Mouse (Mus musculus) large intestine, adult 2 months (tissue): ENCODE data around the gene Fermt3. TPM values are rescaled to one million over a fixed set of nuclear protein-coding genes. Genes with fewer than 3 reads are reported as not detected.
"Not testable (repeated sequence)": the region's sequence is repeated elsewhere in the genome, so short reads cannot be mapped to it uniquely, and the experiment has no call there.

Source experiments
- DNase-seq: peaks from one replicate; pipeline ENCODE4 v3.0.0-alpha.2; 2012; ENCODE audit warnings: low read depth, low spot score
- WGBS: fragments of 180-500 bp; shearing (Covaris S2); methylation state at CpG from one replicate; pipeline ENCODE4 v1.1.7; 2018; 5-methylcytosine and 5-hydroxymethylcytosine counted together
- polyA plus RNA-seq: library from polyadenylated mRNA; depleted of rRNA; stranded (reverse); fragments of >200 nt; gene quantifications from 2 replicates; pipeline ENCODE4 v1.2.3, GENCODE M21; 2012

Gene Fermt3
- polyA plus RNA-seq, 1 experiment: 17.3 TPM

GRCm38 (mm10) chr19:6993011-6993770 is 26.1 kb downstream of the Fermt3 start:
- DNase-seq: no peak
- 60% methylated on average over 14 of the region's 14 CpGs for WGBS

- under 1% methylated on average over 37 of the region's 37 CpGs for WGBS
- peak; percentile 96 for DNase-seq
Measured at GRCm38 (mm10) chr19:6992011-6992858, 27.0 kb downstream of the Fermt3 start, which contains the start of gene Dnajc4. Dnajc4 (minus strand) TSS chr19:6992572.

GRCm38 (mm10) chr19:6991166-6991565 is 28.1 kb downstream of the Fermt3 start:
- not testable (repeated sequence) for DNase-seq
- WGBS: 91% methylated on average over 6 of the region's 6 CpGs

- WGBS: 74% methylated on average over 6 of the region's 6 CpGs
Measured at GRCm38 (mm10) chr19:6990712-6991111, 28.6 kb downstream of the Fermt3 start.

GRCm38 (mm10) chr19:6989251-6989650 is 30.0 kb downstream of the Fermt3 start:
- DNase-seq: no peak
- 92% methylated on average over 8 of the region's 8 CpGs for WGBS

More at GRCm38 (mm10) chr19:6990712-6991111, 28.6 kb downstream of the Fermt3 start:
- no peak for DNase-seq

- 2% methylated on average over 8 of the region's 8 CpGs for WGBS
Measured at GRCm38 (mm10) chr19:6987904-6988285, 31.4 kb downstream of the Fermt3 start.

GRCm38 (mm10) chr19:6987061-6987903 is 32.0 kb downstream of the Fermt3 start, which contains the start of gene Vegfb:
Vegfb (minus strand) TSS chr19:6987651.
- WGBS: 2% methylated on average over 82 of the region's 85 CpGs
- no peak for DNase-seq

More at GRCm38 (mm10) chr19:6987904-6988285, 31.4 kb downstream of the Fermt3 start:
- no peak for DNase-seq

GRCm38 (mm10) chr19:6985951-6986708 is 33.1 kb downstream of the Fermt3 start:
- DNase-seq: no peak
- 75% methylated on average over 10 of the region's 10 CpGs for WGBS

- 63% methylated on average over 19 of the region's 19 CpGs for WGBS
- no peak for DNase-seq
Measured at GRCm38 (mm10) chr19:6985300-6985699, 34.0 kb downstream of the Fermt3 start.

- 99% methylated on average over 5 of the region's 5 CpGs for WGBS
- DNase-seq: no peak
Measured at GRCm38 (mm10) chr19:6983621-6984020, 35.6 kb downstream of the Fermt3 start.

- 79% methylated on average over 4 of the region's 4 CpGs for WGBS
- DNase-seq: no peak
Measured at GRCm38 (mm10) chr19:6981465-6981864, 37.8 kb downstream of the Fermt3 start.

- peak; percentile 98 for DNase-seq
- WGBS: 1% methylated on average over 38 of the region's 38 CpGs
Measured at GRCm38 (mm10) chr19:6980381-6981093, 38.7 kb downstream of the Fermt3 start, which contains the start of gene Fkbp2. Fkbp2 (minus strand) TSS chr19:6980501.

- DNase-seq: peak; percentile 98
- 1% methylated on average over 59 of the region's 59 CpGs for WGBS
Measured at GRCm38 (mm10) chr19:6979486-6980380, 39.5 kb downstream of the Fermt3 start.

GRCm38 (mm10) chr19:6979001-6979479 is 40.2 kb downstream of the Fermt3 start:
- DNase-seq: no peak
- WGBS: 13% methylated on average over 11 of the region's 11 CpGs

- 37% methylated on average over 3 of the region's 3 CpGs for WGBS
- DNase-seq: no peak
Measured at GRCm38 (mm10) chr19:6978639-6978974, 40.7 kb downstream of the Fermt3 start.

GRCm38 (mm10) chr19:6977759-6978638 is 41.3 kb downstream of the Fermt3 start:
- DNase-seq: no peak
- WGBS: 81% methylated on average over 13 of the region's 13 CpGs
